Mouse (Mus musculus) olfactory bulb, adult 2 months (tissue): Measurements from ENCODE around the gene Txnrd1. TPM values are rescaled to one million over a fixed set of nuclear protein-coding genes. Genes with fewer than 3 reads are reported as not detected.

Experiments used
- H3K27ac ChIP-seq: fragments of 200-500 bp; 2 replicates; pipeline ENCODE4 v1.5.1; 2012; ENCODE audit warnings: low read depth, low read length; ENCODE audit not compliant: insufficient read depth
- H3K4me1 ChIP-seq: fragments of 200-500 bp; 2 replicates; pipeline ENCODE4 v1.6.1; 2012; ENCODE audit warnings: low read length; ENCODE audit not compliant: control insufficient read depth, insufficient read depth
- H3K4me3 ChIP-seq: fragments of 200-500 bp; 2 replicates; pipeline ENCODE4 v1.5.1; 2012; ENCODE audit warnings: mild to moderate bottlenecking, low read depth, low read length, moderate library complexity; ENCODE audit not compliant: insufficient read depth
- CTCF ChIP-seq: fragments of 200-500 bp; IDR thresholded peaks from 2 replicates; pipeline ENCODE4 v1.5.1; 2012; ENCODE audit warnings: low read depth, mild to moderate bottlenecking, low read length, moderate library complexity; ENCODE audit not compliant: insufficient read depth
- POLR2A ChIP-seq: fragments of 200-500 bp; IDR thresholded peaks from 2 replicates; pipeline ENCODE4 v1.6.1; 2012; ENCODE audit warnings: mild to moderate bottlenecking, low read depth, low read length, moderate library complexity; ENCODE audit not compliant: insufficient read depth
- WGBS: fragments of 180-500 bp; shearing (Covaris S2); methylation state at CpG from one replicate; pipeline ENCODE4 v1.1.7; 2018; 5-methylcytosine and 5-hydroxymethylcytosine counted together
- polyA plus RNA-seq: library from polyadenylated mRNA; stranded (reverse); fragments of >200 nt; gene quantifications from 2 replicates; pipeline ENCODE4 v1.2.4, GENCODE M21; 2012; ENCODE audit warnings: low replicate concordance; ENCODE audit not compliant: missing spikeins, insufficient read depth, insufficient read length

The Txnrd1 gene
- polyA plus RNA-seq, 1 experiment: not detected

- Histone ChIP-seq H3K27ac (no peak overlapping the region), H3K4me3 (no peak overlapping the region), H3K4me1 (peaks cover 17% of the 10 kb centered on the region)
- TF ChIP-seq POLR2A: no peak
- TF ChIP-seq CTCF: no peak
- 73% methylated on average over 18 of the region's 18 CpGs for WGBS
These were observed 33.1 kb downstream of the Txnrd1 start for GRCm38 (mm10) chr10:82866832-82867231.

GRCm38 (mm10) chr10:82868418-82869086 lies 34.8 kb downstream of the Txnrd1 start:
- TF ChIP-seq CTCF: no peak
- 87% methylated on average over 6 of the region's 6 CpGs for WGBS
- Histone ChIP-seq H3K4me1 (peaks cover 18% of the 10 kb centered on the region; the same call in 1 of the 2 replicates), H3K27ac (no peak overlapping the region), H3K4me3 (no peak overlapping the region)

GRCm38 (mm10) chr10:82875446-82875845 lies 41.7 kb downstream of the Txnrd1 start:
- no peak overlapping the region for H3K4me3 ChIP-seq
- TF ChIP-seq POLR2A (no peak), CTCF (no peak)
- WGBS: 88% methylated on average over 10 of the region's 10 CpGs
- no peak overlapping the region for H3K27ac ChIP-seq
- H3K4me1 ChIP-seq: peaks cover 7% of the 10 kb centered on the region; the same call in 1 of the 2 replicates

- TF ChIP-seq CTCF: no peak
- TF ChIP-seq POLR2A: no peak
- H3K4me1 ChIP-seq: peaks cover 7% of the 10 kb centered on the region; the same call in 1 of the 2 replicates
- H3K4me3 ChIP-seq: no peak overlapping the region
- WGBS: 75% methylated on average over 16 of the region's 16 CpGs
- no peak overlapping the region for H3K27ac ChIP-seq
These were observed 42.5 kb downstream of the Txnrd1 start for GRCm38 (mm10) chr10:82876076-82876796.

- no peak for TF ChIP-seq POLR2A
- no peak for TF ChIP-seq CTCF
- H3K27ac ChIP-seq: no peak overlapping the region
- H3K4me1 ChIP-seq: no peaks in the 10 kb centered on the region
- no peak overlapping the region for H3K4me3 ChIP-seq
- 93% methylated on average over 6 of the region's 6 CpGs for WGBS
These were observed 53.6 kb downstream of the Txnrd1 start for GRCm38 (mm10) chr10:82887354-82887753.

GRCm38 (mm10) chr10:82888576-82888975 lies 54.8 kb downstream of the Txnrd1 start:
- 94% methylated on average over 8 of the region's 8 CpGs for WGBS
- no peak for TF ChIP-seq POLR2A

GRCm38 (mm10) chr10:82889447-82889973 lies 55.8 kb downstream of the Txnrd1 start:
- WGBS: 40% methylated on average over 9 of the region's 9 CpGs
- Histone ChIP-seq H3K4me1 (peaks cover 9% of the 10 kb centered on the region), H3K4me3 (no peak overlapping the region), H3K27ac (no peak overlapping the region)
- TF ChIP-seq CTCF: no peak
- TF ChIP-seq POLR2A: no peak

More at GRCm38 (mm10) chr10:82888576-82888975, 54.8 kb downstream of the Txnrd1 start:
- Histone ChIP-seq H3K27ac (no peak overlapping the region), H3K4me1 (peaks cover 6% of the 10 kb centered on the region; the same call in 1 of the 2 replicates), H3K4me3 (no peak overlapping the region)

- no peak for TF ChIP-seq POLR2A
- no peak for TF ChIP-seq CTCF
- Histone ChIP-seq H3K4me1 (peaks cover 16% of the 10 kb centered on the region), H3K27ac (no peak overlapping the region), H3K4me3 (no peak overlapping the region)
- 64% methylated on average over 2 of the region's 2 CpGs for WGBS
These were observed 57.2 kb downstream of the Txnrd1 start for GRCm38 (mm10) chr10:82890936-82891335.

GRCm38 (mm10) chr10:82891427-82891826 lies 57.7 kb downstream of the Txnrd1 start:
- TF ChIP-seq CTCF: no peak
- TF ChIP-seq POLR2A: no peak
- no peak overlapping the region for H3K27ac ChIP-seq
- no peak overlapping the region for H3K4me3 ChIP-seq
- H3K4me1 ChIP-seq: peaks cover 16% of the 10 kb centered on the region
- WGBS: 85% methylated on average over 7 of the region's 7 CpGs
